Mouse (Mus musculus): ENCODE measurements around the gene Apol9a. TPM values are rescaled to one million over a fixed set of nuclear protein-coding genes. Genes with fewer than 3 reads are reported as not detected.

Apol9a gene
- total and polyA plus RNA-seq, 3 experiments, result not detected

GRCm38 (mm10) chr15:77368818-77369320, 42.1 kb downstream of the Apol9a start:
- H3K9me3 ChIP-seq (replicated peaks; ENCODE audit: insufficient read depth, low read length), result no peaks in the 10 kb centered on the region
- no peaks in the 10 kb centered on the region for H3K36me3 ChIP-seq (ENCODE audit: control insufficient read depth in 1 of 2, insufficient read depth in 2 of 2, low read length in 2 of 2)
- H3K4me1 ChIP-seq (ENCODE audit: control insufficient read depth in 1 of 2, insufficient read depth in 2 of 2, low read length in 2 of 2), result peaks cover 0 to 5% of the 10 kb centered on the region in 2 experiments; a peak in 1 of 4 replicates
- H3K79me2 ChIP-seq (ENCODE audit: control insufficient read depth, insufficient read depth, low read length, poor library complexity), result no peaks in the 10 kb centered on the region
- no peak overlapping the region for H3K9ac ChIP-seq (ENCODE audit: control insufficient read depth, low read depth, low read length, poor library complexity, severe bottlenecking)
- no peaks in the 10 kb centered on the region for H3K27me3 ChIP-seq (ENCODE audit: control insufficient read depth in 1 of 2, insufficient read depth in 2 of 2, low read length in 2 of 2)
- no peak overlapping the region for H3K27ac ChIP-seq (ENCODE audit: control insufficient read depth, low read depth, low read length)
- H3K4me3 ChIP-seq (ENCODE audit: control insufficient read depth in 1 of 2, insufficient read depth in 1 of 2, low read depth in 2 of 2, low read length in 2 of 2), result no peak overlapping the region
- DNase-seq (ENCODE audit: low read depth, low spot score), result no peak
- no peak for TF ChIP-seq MXI1 (IDR thresholded peaks at IDR 0.05; ENCODE audit: low read depth, low read length)
- TF ChIP-seq TAL1 (IDR thresholded peaks at IDR 0.05; ENCODE audit: low read length), result no peak
- TF ChIP-seq MYB (IDR thresholded peaks at IDR 0.05; ENCODE audit: low read depth, low read length), result no peak
- TF ChIP-seq NELFE (IDR thresholded peaks at IDR 0.05; ENCODE audit: low read depth, low read length), result no peak
- TF ChIP-seq CTCF (IDR thresholded peaks at IDR 0.05 in 2 of 3, conservative IDR thresholded peaks at IDR 0.05 in 1 of 3; ENCODE audit: control insufficient read depth in 1 of 3, insufficient read depth in 1 of 3, low read depth in 2 of 3, low read length in 3 of 3, poor library complexity in 1 of 3, severe bottlenecking in 1 of 3), result no peak

GRCm38 (mm10) chr15:77368148-77368547, 42.8 kb downstream of the Apol9a start:
- H3K27ac ChIP-seq (ENCODE audit: control insufficient read depth, low read depth, low read length), result no peak overlapping the region
- no peaks in the 10 kb centered on the region for H3K9me3 ChIP-seq (replicated peaks; ENCODE audit: insufficient read depth, low read length)
- no peaks in the 10 kb centered on the region for H3K36me3 ChIP-seq (ENCODE audit: control insufficient read depth in 1 of 2, insufficient read depth in 2 of 2, low read length in 2 of 2)
- TF ChIP-seq SMC3 (IDR thresholded peaks at IDR 0.05; ENCODE audit: low read depth, low read length) (peak; percentile 56), MEF2A (IDR thresholded peaks at IDR 0.05; ENCODE audit: extremely low read depth, insufficient replicate concordance, low read depth, low read length, poor library complexity, severe bottlenecking) (no peak), ZNF384 (IDR thresholded peaks at IDR 0.05; ENCODE audit: low read depth, low read length) (peak; percentile 97), HCFC1 (IDR thresholded peaks at IDR 0.05; ENCODE audit: low read depth, low read length) (0 out of 2 replicates have a peak, but pooled peaks have one; percentile 47), RAD21 (IDR thresholded peaks at IDR 0.05; ENCODE audit: low read depth, low read length) (peak; percentile 59), NELFE (IDR thresholded peaks at IDR 0.05; ENCODE audit: low read depth, low read length) (no peak), CTCF (IDR thresholded peaks at IDR 0.05 in 2 of 3, conservative IDR thresholded peaks at IDR 0.05 in 1 of 3; ENCODE audit: control insufficient read depth in 1 of 3, insufficient read depth in 1 of 3, low read depth in 2 of 3, low read length in 3 of 3, poor library complexity in 1 of 3, severe bottlenecking in 1 of 3) (peak; percentile 80 to 95 (median 88))
- peak overlapping the region in 1 of 2 experiments; percentile 44; a peak in 2 of 4 replicates for H3K4me3 ChIP-seq (ENCODE audit: control insufficient read depth in 1 of 2, insufficient read depth in 1 of 2, low read depth in 2 of 2, low read length in 2 of 2)
- H3K79me2 ChIP-seq (ENCODE audit: control insufficient read depth, insufficient read depth, low read length, poor library complexity), result no peaks in the 10 kb centered on the region
- peak overlapping the region; percentile 46 for H3K9ac ChIP-seq (ENCODE audit: control insufficient read depth, low read depth, low read length, poor library complexity, severe bottlenecking)
- no peaks in the 10 kb centered on the region for H3K27me3 ChIP-seq (ENCODE audit: control insufficient read depth in 1 of 2, insufficient read depth in 2 of 2, low read length in 2 of 2)
- DNase-seq (ENCODE audit: low read depth, low spot score), result peak; percentile 88
- H3K4me1 ChIP-seq (ENCODE audit: control insufficient read depth in 1 of 2, insufficient read depth in 2 of 2, low read length in 2 of 2), result peaks cover 0 to 5% of the 10 kb centered on the region in 2 experiments; a peak in 1 of 4 replicates

GRCm38 (mm10) chr15:77367504-77367903, 43.4 kb downstream of the Apol9a start:
- DNase-seq (ENCODE audit: low read depth, low spot score), result peak; percentile 44
- TF ChIP-seq ELF1 (IDR thresholded peaks at IDR 0.05; ENCODE audit: low read depth, low read length), result no peak
- no peak for TF ChIP-seq POLR2AphosphoS2 (IDR thresholded peaks at IDR 0.05; ENCODE audit: low read length)
- TF ChIP-seq MAX (IDR thresholded peaks at IDR 0.05; ENCODE audit: low read length), result no peak
- TF ChIP-seq TAL1 (IDR thresholded peaks at IDR 0.05; ENCODE audit: low read length), result no peak
- TF ChIP-seq POLR2AphosphoS5 (IDR thresholded peaks at IDR 0.05; ENCODE audit: borderline replicate concordance, low read depth, low read length), result no peak
- no peak for TF ChIP-seq ZKSCAN1 (IDR thresholded peaks at IDR 0.05; ENCODE audit: low read depth, low read length)
- no peak overlapping the region for H3K9ac ChIP-seq (ENCODE audit: control insufficient read depth, low read depth, low read length, poor library complexity, severe bottlenecking)
- H3K4me1 ChIP-seq (ENCODE audit: control insufficient read depth in 1 of 2, insufficient read depth in 2 of 2, low read length in 2 of 2), result peaks cover 0 to 5% of the 10 kb centered on the region in 2 experiments; a peak in 1 of 4 replicates
- H3K4me3 ChIP-seq (ENCODE audit: control insufficient read depth in 1 of 2, insufficient read depth in 1 of 2, low read depth in 2 of 2, low read length in 2 of 2), result peak overlapping the region; percentile 29 to 50; a peak in 3 of 4 replicates
- H3K27ac ChIP-seq (ENCODE audit: control insufficient read depth, low read depth, low read length), result no peak overlapping the region
- no peaks in the 10 kb centered on the region for H3K36me3 ChIP-seq (ENCODE audit: control insufficient read depth in 1 of 2, insufficient read depth in 2 of 2, low read length in 2 of 2)
- no peaks in the 10 kb centered on the region for H3K79me2 ChIP-seq (ENCODE audit: control insufficient read depth, insufficient read depth, low read length, poor library complexity)
- H3K27me3 ChIP-seq (ENCODE audit: control insufficient read depth in 1 of 2, insufficient read depth in 2 of 2, low read length in 2 of 2), result no peaks in the 10 kb centered on the region
- H3K9me3 ChIP-seq (replicated peaks; ENCODE audit: insufficient read depth, low read length), result no peaks in the 10 kb centered on the region
